Mouse (Mus musculus) midbrain, embryonic 11.5 days (tissue): ENCODE data around the gene Pitpnm2. TPM values are rescaled to one million over a fixed set of nuclear protein-coding genes. Genes with fewer than 3 reads are reported as not detected.

ENCODE experiments used
- ATAC-seq: fragments of 200-750 bp; cut with Nextera tagmentation; 2 replicates; pipeline ENCODE4 v1.8.0; 2017; ENCODE audit warnings: moderate TSS enrichment, moderate library complexity; ENCODE audit not compliant: low FRiP score
- DNase-seq: peaks from one replicate; pipeline ENCODE4 v3.0.0; 2015; ENCODE audit warnings: low spot score; ENCODE audit errors: missing footprints
- H3K27ac ChIP-seq: fragments of 300-500 bp; sonication (generic); 2 replicates; pipeline ENCODE4 v1.5.1; 2014; ENCODE audit warnings: low read depth, low read length
- H3K27me3 ChIP-seq: fragments of 300-500 bp; sonication (generic); 2 replicates; pipeline ENCODE4 v1.6.1; 2014; ENCODE audit warnings: mild to moderate bottlenecking, low read length, moderate library complexity, mixed read lengths; ENCODE audit not compliant: control insufficient read depth, insufficient read depth
- H3K36me3 ChIP-seq: fragments of 300-500 bp; sonication (generic); 2 replicates; pipeline ENCODE4 v1.6.1; 2014; ENCODE audit warnings: mild to moderate bottlenecking, low read length, moderate library complexity, mixed read lengths; ENCODE audit not compliant: control insufficient read depth, insufficient read depth
- H3K4me1 ChIP-seq: fragments of 300-500 bp; sonication (generic); 2 replicates; pipeline ENCODE4 v1.6.1; 2014; ENCODE audit warnings: low read length; ENCODE audit not compliant: control insufficient read depth, insufficient read depth
- H3K4me2 ChIP-seq: fragments of 300-500 bp; sonication (generic); 2 replicates; pipeline ENCODE4 v1.6.1; 2014; ENCODE audit warnings: mild to moderate bottlenecking, moderate library complexity
- H3K4me3 ChIP-seq: fragments of 300-500 bp; sonication (generic); 2 replicates; pipeline ENCODE4 v1.5.1; 2014; ENCODE audit warnings: low read depth, low read length
- H3K9ac ChIP-seq: fragments of 300-500 bp; sonication (generic); 2 replicates; pipeline ENCODE4 v1.6.1; 2014; ENCODE audit warnings: low read length
- H3K9me3 ChIP-seq: fragments of 300-500 bp; sonication (generic); 2 replicates; pipeline ENCODE4 v1.6.1; 2016; ENCODE audit warnings: low read length; ENCODE audit not compliant: control insufficient read depth
- WGBS: fragments of 180-500 bp; shearing (Covaris S2); extraction: QIAGEN DNeasy Blood & Tissue Kit; methylation state at CpG from one replicate; pipeline ENCODE4 v1.1.7; 2014; 5-methylcytosine and 5-hydroxymethylcytosine counted together
- polyA plus RNA-seq: library from polyadenylated mRNA; unstranded; fragments of >200 nt; fragmentation: Nextera tagmentation; extraction: Ambion mirVana; gene quantifications from 2 replicates; pipeline ENCODE4 v1.2.1, GENCODE M21; 2014

The Pitpnm2 gene
- polyA plus RNA-seq, 1 experiment from 2014 or later = 4.6 TPM

- no peak for ATAC-seq
- Histone ChIP-seq H3K4me1 (no peaks in the 10 kb centered on the region), H3K4me3 (no peak overlapping the region), H3K27ac (no peak overlapping the region), H3K9me3 (no peaks in the 10 kb centered on the region), H3K4me2 (no peak overlapping the region), H3K9ac (no peak overlapping the region), H3K27me3 (no peaks in the 10 kb centered on the region), H3K36me3 (peaks cover 4% of the 10 kb centered on the region; the same call in 1 of the 2 replicates)
- DNase-seq = no peak
- 88% methylated on average over 7 of the region's 7 CpGs for WGBS
These were observed 111.5 kb downstream of the Pitpnm2 start for GRCm38 (mm10) chr5:124138066-124138465.

- DNase-seq = no peak
- 86% methylated on average over 5 of the region's 5 CpGs for WGBS
These were observed 115.3 kb downstream of the Pitpnm2 start for GRCm38 (mm10) chr5:124134261-124134660.

GRCm38 (mm10) chr5:124125093-124125492 is 124.5 kb downstream of the Pitpnm2 start:
- H3K4me3 ChIP-seq = no peak overlapping the region
- H3K9me3 ChIP-seq = no peaks in the 10 kb centered on the region
- no peak overlapping the region for H3K4me2 ChIP-seq
- H3K9ac ChIP-seq = no peak overlapping the region
- no peak for DNase-seq
- peaks cover 5% of the 10 kb centered on the region for H3K36me3 ChIP-seq
- no peak for ATAC-seq
- no peaks in the 10 kb centered on the region for H3K4me1 ChIP-seq
- no peak overlapping the region for H3K27ac ChIP-seq
- H3K27me3 ChIP-seq = no peaks in the 10 kb centered on the region
- WGBS = 92% methylated on average over 11 of the region's 11 CpGs

More at GRCm38 (mm10) chr5:124134261-124134660, 115.3 kb downstream of the Pitpnm2 start:
- H3K9me3 ChIP-seq = no peaks in the 10 kb centered on the region
- no peak overlapping the region for H3K4me3 ChIP-seq
- ATAC-seq = no peak
- H3K36me3 ChIP-seq = no peaks in the 10 kb centered on the region
- H3K27me3 ChIP-seq = no peaks in the 10 kb centered on the region
- no peak overlapping the region for H3K9ac ChIP-seq
- H3K4me1 ChIP-seq = no peaks in the 10 kb centered on the region
- H3K27ac ChIP-seq = no peak overlapping the region
- H3K4me2 ChIP-seq = no peak overlapping the region

GRCm38 (mm10) chr5:124122357-124122756 is 127.2 kb downstream of the Pitpnm2 start:
- Histone ChIP-seq H3K4me3 (no peak overlapping the region), H3K27ac (no peak overlapping the region), H3K4me1 (no peaks in the 10 kb centered on the region; the same call in 1 of the 2 replicates), H3K27me3 (no peaks in the 10 kb centered on the region), H3K4me2 (no peak overlapping the region), H3K9me3 (no peaks in the 10 kb centered on the region), H3K36me3 (peaks cover 18% of the 10 kb centered on the region), H3K9ac (no peak overlapping the region)
- DNase-seq = no peak
- 91% methylated on average over 18 of the region's 18 CpGs for WGBS
- ATAC-seq = no peak

GRCm38 (mm10) chr5:124119204-124119603 is 130.4 kb downstream of the Pitpnm2 start:
- DNase-seq = no peak
- Histone ChIP-seq H3K4me3 (no peak overlapping the region), H3K4me1 (peaks cover 10% of the 10 kb centered on the region), H3K4me2 (no peak overlapping the region), H3K9me3 (no peaks in the 10 kb centered on the region), H3K9ac (no peak overlapping the region), H3K36me3 (peaks cover 18% of the 10 kb centered on the region), H3K27ac (no peak overlapping the region), H3K27me3 (no peaks in the 10 kb centered on the region)
- ATAC-seq = no peak
- WGBS = 77% methylated on average over 5 of the region's 5 CpGs

- H3K4me3 ChIP-seq = peak within 1 kb of the TSS; percentile 81
- H3K4me2 ChIP-seq = peak within 1 kb of the TSS; percentile 96
- peak within 1 kb of the TSS; percentile 49; the same call in 1 of the 2 replicates for H3K27ac ChIP-seq
- peak; percentile 20; the same call in 1 of the 2 replicates for ATAC-seq
- no peaks in the 10 kb centered on the region for H3K27me3 ChIP-seq
- peak within 1 kb of the TSS; percentile 91 for H3K9ac ChIP-seq
- no peaks in the 10 kb centered on the region for H3K9me3 ChIP-seq
- WGBS = 2% methylated on average over 62 of the region's 64 CpGs
- H3K36me3 ChIP-seq = peaks cover 16% of the 10 kb centered on the region
- H3K4me1 ChIP-seq = peaks cover 19% of the 10 kb centered on the region
- DNase-seq = peak; percentile 98
These were observed 133.3 kb downstream of the Pitpnm2 start, which contains the start of gene Arl6ip4 for GRCm38 (mm10) chr5:124115990-124116845. Gene Arl6ip4, plus strand, starts transcription at chr5:124116089.

- Histone ChIP-seq H3K27ac (no peak overlapping the region), H3K9me3 (no peaks in the 10 kb centered on the region), H3K36me3 (peaks cover 16% of the 10 kb centered on the region), H3K4me2 (peak overlapping the region; percentile 96), H3K4me3 (peak overlapping the region; percentile 81), H3K4me1 (peaks cover 19% of the 10 kb centered on the region), H3K9ac (peak overlapping the region; percentile 91), H3K27me3 (no peaks in the 10 kb centered on the region)
- WGBS = 23% methylated on average over 7 of the region's 7 CpGs
- ATAC-seq = no peak
- no peak for DNase-seq
These were observed 134.0 kb downstream of the Pitpnm2 start for GRCm38 (mm10) chr5:124115531-124115930.

GRCm38 (mm10) chr5:124114276-124115025 is 135.1 kb downstream of the Pitpnm2 start:
- H3K27me3 ChIP-seq = no peaks in the 10 kb centered on the region
- DNase-seq (no peak), ATAC-seq (no peak)
- H3K9ac ChIP-seq = no peak overlapping the region
- WGBS = 92% methylated on average over 24 of the region's 24 CpGs
- H3K36me3 ChIP-seq = peaks cover 10% of the 10 kb centered on the region
- H3K4me2 ChIP-seq = no peak overlapping the region
- H3K9me3 ChIP-seq = no peaks in the 10 kb centered on the region
- H3K27ac ChIP-seq = no peak overlapping the region
- H3K4me3 ChIP-seq = no peak overlapping the region
- peaks cover 19% of the 10 kb centered on the region for H3K4me1 ChIP-seq

- H3K4me1 ChIP-seq = peaks cover 19% of the 10 kb centered on the region
- H3K9me3 ChIP-seq = no peaks in the 10 kb centered on the region
- peak overlapping the region; percentile 94 for H3K4me3 ChIP-seq
- H3K9ac ChIP-seq = peak overlapping the region; percentile 77
- 22% methylated on average over 14 of the region's 14 CpGs for WGBS
- H3K27me3 ChIP-seq = no peaks in the 10 kb centered on the region
- no peak for DNase-seq
- peak overlapping the region; percentile 73 for H3K4me2 ChIP-seq
- peaks cover 5% of the 10 kb centered on the region; the same call in 1 of the 2 replicates for H3K36me3 ChIP-seq
- no peak overlapping the region for H3K27ac ChIP-seq
- no peak for ATAC-seq
These were observed 136.5 kb downstream of the Pitpnm2 start for GRCm38 (mm10) chr5:124113030-124113429.
